Mouse (Mus musculus) skeletal muscle tissue, adult 2 months (tissue): ENCODE results near the gene Vpreb1.

Experiments used
- DNase-seq: peaks from one replicate; pipeline ENCODE4 v3.0.0-alpha.2; 2012; ENCODE audit warnings: low read depth, low spot score

Gene Vpreb1

GRCm38 (mm10) chr16:16870617-16871331, at the start of gene Vpreb1, which contains the start of gene Top3b:
Gene Vpreb1, minus strand, starts transcription at chr16:16870843.
Gene Top3b, plus strand, starts transcription at chr16:16870736.
- peak; percentile 89 for DNase-seq

- no peak for DNase-seq
Measured at GRCm38 (mm10) chr16:16918441-16919117, 47.9 kb upstream of the Vpreb1 start.

GRCm38 (mm10) chr16:16913440-16913839, 42.8 kb upstream of the Vpreb1 start:
- DNase-seq, result no peak

- peak; percentile 50 for DNase-seq
Measured at GRCm38 (mm10) chr16:16911641-16912597, 41.3 kb upstream of the Vpreb1 start.

GRCm38 (mm10) chr16:16907799-16908198, 37.2 kb upstream of the Vpreb1 start:
- peak; percentile 60 for DNase-seq

GRCm38 (mm10) chr16:16903188-16903587, 32.5 kb upstream of the Vpreb1 start:
- DNase-seq, result no peak

- DNase-seq, result no peak
Measured at GRCm38 (mm10) chr16:16902329-16902728, 31.7 kb upstream of the Vpreb1 start.

- no peak for DNase-seq
Measured at GRCm38 (mm10) chr16:16897056-16897584, 26.5 kb upstream of the Vpreb1 start.

- peak; percentile 94 for DNase-seq
Measured at GRCm38 (mm10) chr16:16896382-16897055, 25.9 kb upstream of the Vpreb1 start, which contains the start of gene Ppm1f. Gene Ppm1f, plus strand, starts transcription at chr16:16896469.

- DNase-seq, result no peak
Measured at GRCm38 (mm10) chr16:16896015-16896381, 25.4 kb upstream of the Vpreb1 start.

- DNase-seq, result no peak
Measured at GRCm38 (mm10) chr16:16892366-16892765, 21.7 kb upstream of the Vpreb1 start.

GRCm38 (mm10) chr16:16888341-16888740, 17.7 kb upstream of the Vpreb1 start:
- no peak for DNase-seq

- DNase-seq, result no peak
Measured at GRCm38 (mm10) chr16:16879025-16879424, 8.4 kb upstream of the Vpreb1 start.

GRCm38 (mm10) chr16:16870241-16870616, 414 bp downstream of the Vpreb1 start:
- DNase-seq, result no peak

GRCm38 (mm10) chr16:16865696-16866561, 4.7 kb downstream of the Vpreb1 start:
- DNase-seq, result no peak

- no peak for DNase-seq
Measured at GRCm38 (mm10) chr16:16865217-16865616, 5.4 kb downstream of the Vpreb1 start.

GRCm38 (mm10) chr16:16863978-16864377, 6.7 kb downstream of the Vpreb1 start, which contains the start of gene Igll1:
Gene Igll1, minus strand, starts transcription at chr16:16863985.
- DNase-seq, result no peak

GRCm38 (mm10) chr16:16862288-16862687, 8.4 kb downstream of the Vpreb1 start:
- no peak for DNase-seq

- DNase-seq, result no peak
Measured at GRCm38 (mm10) chr16:16856731-16857476, 13.7 kb downstream of the Vpreb1 start.
